Mouse (Mus musculus): ENCODE results near the gene Slc22a5. TPM values are rescaled to one million over a fixed set of nuclear protein-coding genes. Genes with fewer than 3 reads are reported as not detected.
"Not testable (repeated sequence)": the region's sequence is repeated elsewhere in the genome, so short reads cannot be mapped to it uniquely, and the experiment has no call there.

Gene Slc22a5
- total RNA-seq (2021) = 10 to 100 TPM; 41.2 to 41.8 TPM
- long read RNA-seq, experiment 1, transcript Slc22a5-201 (10 exons, 3,062 nt) = major isoform, 41 of 71 reads
- long read RNA-seq, experiment 1, partial matches to known transcripts = 18 of 71 reads
- long read RNA-seq, experiment 1, other reads (novel, unspliced or antisense) = 12 of 71 reads
- long read RNA-seq, experiment 2, transcript Slc22a5-201 (10 exons, 3,062 nt) = major isoform, 26 of 33 reads
- long read RNA-seq, experiment 2, partial matches to known transcripts = 3 of 33 reads
- long read RNA-seq, experiment 2, other reads (novel, unspliced or antisense) = 4 of 33 reads

- peak; percentile 99 to 100 for DNase-seq
These were observed at the start of gene Slc22a5 for GRCm38 (mm10) chr11:53891505-53892451. TSS of gene Slc22a5 (minus strand) at chr11:53891660.

- DNase-seq = not testable (repeated sequence)
These were observed 40.5 kb upstream of the Slc22a5 start for GRCm38 (mm10) chr11:53931944-53932318.

GRCm38 (mm10) chr11:53931091-53931943, 39.9 kb upstream of the Slc22a5 start:
- DNase-seq = peak; percentile 78 to 82

- no peak for DNase-seq
These were observed 38.3 kb upstream of the Slc22a5 start for GRCm38 (mm10) chr11:53929741-53930140.

GRCm38 (mm10) chr11:53928585-53928984, 37.1 kb upstream of the Slc22a5 start:
- DNase-seq = no peak

GRCm38 (mm10) chr11:53926303-53926702, 34.8 kb upstream of the Slc22a5 start:
- DNase-seq = no peak

GRCm38 (mm10) chr11:53918851-53919250, 27.4 kb upstream of the Slc22a5 start:
- DNase-seq = no peak

- DNase-seq = no peak
These were observed 19.6 kb upstream of the Slc22a5 start for GRCm38 (mm10) chr11:53911011-53911410.

- no peak for DNase-seq
These were observed 17.2 kb upstream of the Slc22a5 start for GRCm38 (mm10) chr11:53908686-53909085.

GRCm38 (mm10) chr11:53904534-53904925, 13.1 kb upstream of the Slc22a5 start:
- no peak for DNase-seq

- DNase-seq = peak; percentile 17 to 55
These were observed 12.5 kb upstream of the Slc22a5 start for GRCm38 (mm10) chr11:53903781-53904533.

- DNase-seq = no peak
These were observed 11.3 kb upstream of the Slc22a5 start for GRCm38 (mm10) chr11:53902741-53903140.

GRCm38 (mm10) chr11:53900991-53901390, 9.5 kb upstream of the Slc22a5 start:
- DNase-seq = no peak

GRCm38 (mm10) chr11:53899981-53900380, 8.5 kb upstream of the Slc22a5 start:
- DNase-seq = no peak

- DNase-seq = no peak
These were observed 7.5 kb upstream of the Slc22a5 start for GRCm38 (mm10) chr11:53899004-53899403.

- no peak for DNase-seq
These were observed 5.5 kb upstream of the Slc22a5 start for GRCm38 (mm10) chr11:53896935-53897334.

- no peak for DNase-seq
These were observed 2.0 kb upstream of the Slc22a5 start for GRCm38 (mm10) chr11:53893451-53893850.

- no peak for DNase-seq
These were observed 1.4 kb upstream of the Slc22a5 start for GRCm38 (mm10) chr11:53892716-53893416.

- DNase-seq = peak; percentile 49 to 52
These were observed 455 bp downstream of the Slc22a5 start for GRCm38 (mm10) chr11:53890906-53891504.

GRCm38 (mm10) chr11:53890225-53890624, 1.2 kb downstream of the Slc22a5 start:
- DNase-seq = no peak
